Mouse (Mus musculus) heart, postnatal 14 days (tissue): ENCODE measurements around the gene Zscan5b. TPM values are rescaled to one million over a fixed set of nuclear protein-coding genes. Genes with fewer than 3 reads are reported as not detected.
"Not testable (repeated sequence)": the region's sequence is repeated elsewhere in the genome, so short reads cannot be mapped to it uniquely, and the experiment has no call there.

ENCODE experiments used
- DNase-seq, 2 experiments: peaks; one replicate each; pipeline ENCODE4 v3.0.0; 2021 to 2022
- intact Hi-C: fragments of 180-260 bp; cut with DNase I; formaldehyde crosslinking; loops from one replicate; pipeline ENCODE4 v1.15.1; 2025
- long read RNA-seq, 2 experiments: library from polyadenylated mRNA; stranded (forward); transcript quantifications; one replicate each; pipeline ENCODE4 v2.0.0; 2021
- total RNA-seq, 2 experiments: library from RNA; stranded (reverse); gene quantifications; 2 replicates each; pipeline ENCODE4 v1.2.3; 2021

Zscan5b gene
- total RNA-seq: not detected
- long read RNA-seq, experiment 1: 0 reads
- long read RNA-seq, experiment 2: 0 reads

- intact Hi-C loops: no loop called here
- no peak for DNase-seq
Observed at GRCm38 (mm10) chr7:6221978-6222377, at the start of gene Zscan5b. TSS of gene Zscan5b (plus strand) at chr7:6222278.

- DNase-seq: no peak
- intact Hi-C loops: loop anchor here (1.0 to 2.0 kb wide), 2 partner anchors 18 to 45 kb away; no protein-coding TSS in a partner anchor
Observed at GRCm38 (mm10) chr7:6172674-6173244, 49.3 kb upstream of the Zscan5b start.

GRCm38 (mm10) chr7:6173872-6174271 is 48.2 kb upstream of the Zscan5b start:
- intact Hi-C loops: loop anchor here (1.0 to 2.0 kb wide), 2 partner anchors 17 to 47 kb away; no protein-coding TSS in a partner anchor

GRCm38 (mm10) chr7:6174365-6174987 is 47.6 kb upstream of the Zscan5b start:
- DNase-seq, intact Hi-C loops: not testable (repeated sequence)

More at GRCm38 (mm10) chr7:6173872-6174271, 48.2 kb upstream of the Zscan5b start:
- DNase-seq: no peak

GRCm38 (mm10) chr7:6179013-6179412 is 43.1 kb upstream of the Zscan5b start:
- no peak for DNase-seq
- intact Hi-C loops: no loop called here

- DNase-seq: no peak
- intact Hi-C loops: no loop called here
Observed at GRCm38 (mm10) chr7:6182882-6183281, 39.2 kb upstream of the Zscan5b start.

- no peak for DNase-seq
- intact Hi-C loops: no loop called here
Observed at GRCm38 (mm10) chr7:6183802-6184201, 38.3 kb upstream of the Zscan5b start.

GRCm38 (mm10) chr7:6184521-6184920 is 37.6 kb upstream of the Zscan5b start:
- intact Hi-C loops: no loop called here
- DNase-seq: peak in 1 of 2 experiments; percentile 22

- intact Hi-C loops: no loop called here
- DNase-seq: no peak
Observed at GRCm38 (mm10) chr7:6185391-6185790, 36.7 kb upstream of the Zscan5b start.

GRCm38 (mm10) chr7:6186176-6186575 is 35.9 kb upstream of the Zscan5b start:
- intact Hi-C loops: no loop called here
- DNase-seq: no peak

- intact Hi-C loops: no loop called here
- DNase-seq: no peak
Observed at GRCm38 (mm10) chr7:6186756-6187155, 35.3 kb upstream of the Zscan5b start.

- DNase-seq: no peak
- intact Hi-C loops: no loop called here
Observed at GRCm38 (mm10) chr7:6189542-6189941, 32.5 kb upstream of the Zscan5b start.

- intact Hi-C loops: loop anchor here (1.0 to 2.0 kb wide), 2 partner anchors 19 to 64 kb away; partner anchors contain the start of gene Zfp444
- peak; percentile 79 to 87 for DNase-seq
Observed at GRCm38 (mm10) chr7:6191376-6191775, 30.7 kb upstream of the Zscan5b start.

- DNase-seq: peak; percentile 69 to 79
- intact Hi-C loops: no loop called here
Observed at GRCm38 (mm10) chr7:6194129-6194528, 27.9 kb upstream of the Zscan5b start.

GRCm38 (mm10) chr7:6195777-6196176 is 26.3 kb upstream of the Zscan5b start:
- intact Hi-C loops: no loop called here

GRCm38 (mm10) chr7:6196790-6197189 is 25.3 kb upstream of the Zscan5b start, which contains the start of gene Galp:
TSS of gene Galp (plus strand) at chr7:6197090.
- intact Hi-C loops: no loop called here
- no peak for DNase-seq

More at GRCm38 (mm10) chr7:6195777-6196176, 26.3 kb upstream of the Zscan5b start:
- no peak for DNase-seq

GRCm38 (mm10) chr7:6204200-6204599 is 17.9 kb upstream of the Zscan5b start:
- intact Hi-C loops: no loop called here

GRCm38 (mm10) chr7:6213144-6213543 is 8.9 kb upstream of the Zscan5b start:
- peak in 1 of 2 experiments; percentile 17 for DNase-seq

More at GRCm38 (mm10) chr7:6204200-6204599, 17.9 kb upstream of the Zscan5b start:
- no peak for DNase-seq

GRCm38 (mm10) chr7:6214691-6215090 is 7.4 kb upstream of the Zscan5b start:
- intact Hi-C loops, DNase-seq: not testable (repeated sequence)

More at GRCm38 (mm10) chr7:6213144-6213543, 8.9 kb upstream of the Zscan5b start:
- intact Hi-C loops: no loop called here

- no peak for DNase-seq
- intact Hi-C loops: no loop called here
Observed at GRCm38 (mm10) chr7:6220147-6220546, 1.9 kb upstream of the Zscan5b start.

GRCm38 (mm10) chr7:6228491-6228890 is 6.4 kb downstream of the Zscan5b start:
- DNase-seq, intact Hi-C loops: not testable (repeated sequence)

- intact Hi-C loops: no loop called here
- DNase-seq: no peak
Observed at GRCm38 (mm10) chr7:6239787-6240186, 17.7 kb downstream of the Zscan5b start.
